Mouse (Mus musculus): ENCODE results near the gene Olig1. TPM values are rescaled to one million over a fixed set of nuclear protein-coding genes. Genes with fewer than 3 reads are reported as not detected.

Olig1 gene
- polyA plus RNA-seq, 1 experiment from 2014 or later = 5.2 TPM

Other genes starting within 250 kb of the Olig1 start
- 104 and 113 TPM in 2 replicates for gene Paxbp1, start 225.2 kb upstream of the Olig1 start, polyA plus RNA-seq (2016; fragmentation: Nextera tagmentation; extraction: Ambion mirVana)
- 0.16 and 1.1 TPM in 2 replicates for gene 4932438H23Rik, start 174.7 kb upstream of the Olig1 start, polyA plus RNA-seq (2016; fragmentation: Nextera tagmentation; extraction: Ambion mirVana)
- gene Olig2, start 44.3 kb upstream of the Olig1 start, polyA plus RNA-seq (2016; fragmentation: Nextera tagmentation; extraction: Ambion mirVana) = 2.8 and 3.4 TPM in 2 replicates
- 34.0 and 34.1 TPM in 2 replicates for gene Ifnar2, start 103.0 kb downstream of the Olig1 start, polyA plus RNA-seq (2016; fragmentation: Nextera tagmentation; extraction: Ambion mirVana)
- not detected in 2 replicates for gene Gm21970, start 121.9 kb downstream of the Olig1 start, polyA plus RNA-seq (2016; fragmentation: Nextera tagmentation; extraction: Ambion mirVana)
- 8.5 and 10.1 TPM in 2 replicates for gene Il10rb, start 136.4 kb downstream of the Olig1 start, polyA plus RNA-seq (2016; fragmentation: Nextera tagmentation; extraction: Ambion mirVana)
- 60.7 and 65.4 TPM in 2 replicates for gene Ifnar1, start 215.5 kb downstream of the Olig1 start, polyA plus RNA-seq (2016; fragmentation: Nextera tagmentation; extraction: Ambion mirVana)